8 mouse cellular contexts compared by ENCODE assay signal in the genomic region with DNA sequence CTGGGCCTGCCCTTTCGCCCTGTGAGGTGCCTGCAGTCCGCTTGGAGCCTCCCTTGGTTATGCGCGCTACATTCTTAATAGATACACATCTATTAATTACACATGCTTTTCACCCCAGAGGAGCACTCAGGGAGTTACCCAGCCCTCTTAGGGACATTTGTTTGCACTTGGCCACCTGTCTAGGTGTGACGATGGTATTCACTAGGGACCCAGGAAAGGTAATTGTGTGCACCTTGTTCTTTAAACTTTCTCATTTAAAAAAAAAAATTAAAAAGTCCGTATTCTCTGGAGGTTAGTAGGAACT. TPM values are rescaled to one million over a fixed set of nuclear protein-coding genes. Genes with fewer than 3 reads are reported as not detected.
DNase-seq lines count a peak whose midpoint lies in the region; ATAC-seq and TF ChIP-seq lines count a peak whose summit lies in the region.

No protein-coding gene starts in this region.

- no peaks in the 10 kb centered on the region for H3K9me3 ChIP-seq in lung, embryonic 16.5 days (ENCODE audit: control insufficient read depth, low read length)
- H3K9me3 ChIP-seq in intestine, embryonic 14.5 days (ENCODE audit: control insufficient read depth, low read length) = no peaks in the 10 kb centered on the region

- no peak for DNase-seq in cerebellum, adult 2 months
- no peak for DNase-seq in cerebellum, postnatal 4 days (ENCODE audit: low spot score in 2 of 2)
- DNase-seq in lung, postnatal 10 days = no peak
- DNase-seq in intestine, embryonic 14.5 days (ENCODE audit: low spot score) = peak; percentile 75
- no peak for DNase-seq in adrenal gland, adult 18-20 months (ENCODE audit: low spot score in 2 of 2)
- no peak for DNase-seq in adrenal gland, postnatal 14 days

- peak; percentile 11; the same call in 1 of the 2 replicates for ATAC-seq in lung, embryonic 16.5 days (ENCODE audit: low read depth)
- peak; percentile 44 for ATAC-seq in intestine, embryonic 14.5 days (replicated peaks; ENCODE audit: low FRiP score, low TSS enrichment, low read depth)

- no peak for TF ChIP-seq CTCF in cerebellum, adult 2 months (IDR thresholded peaks at IDR 0.05; ENCODE audit: borderline replicate concordance, insufficient read depth, low read depth, low read length)
- TF ChIP-seq CTCF in olfactory bulb, adult 2 months (IDR thresholded peaks at IDR 0.05; ENCODE audit: insufficient read depth, low read depth, low read length) = no peak

- TF ChIP-seq POLR2A in cerebellum, adult 2 months (IDR thresholded peaks at IDR 0.05; ENCODE audit: borderline replicate concordance, insufficient read depth, low read length) = no peak
- TF ChIP-seq POLR2A in olfactory bulb, adult 2 months (IDR thresholded peaks at IDR 0.05; ENCODE audit: insufficient read depth, low read depth, low read length) = no peak

- WGBS in cerebellum, adult 2 months = 17% methylated on average over 6 of the region's 6 CpGs
- WGBS in lung, embryonic 16.5 days = 3% methylated on average over 6 of the region's 6 CpGs
- 5% methylated on average over 6 of the region's 6 CpGs for WGBS in intestine, embryonic 14.5 days
- 9% methylated on average over 6 of the region's 6 CpGs for WGBS in olfactory bulb, adult 2 months

- peak overlapping the region; percentile 80 for H3K9ac ChIP-seq in lung, embryonic 16.5 days (ENCODE audit: low read length)
- peak overlapping the region; percentile 59; the same call in 1 of the 2 replicates for H3K9ac ChIP-seq in intestine, embryonic 14.5 days (ENCODE audit: low read length)

- peak overlapping the region; percentile 94 for H3K4me3 ChIP-seq in cerebellum, adult 2 months (replicated peaks; ENCODE audit: insufficient read depth, low read depth, low read length)
- peak overlapping the region; percentile 90 for H3K4me3 ChIP-seq in lung, embryonic 16.5 days (ENCODE audit: low read length)
- H3K4me3 ChIP-seq in intestine, embryonic 14.5 days (ENCODE audit: low read depth, low read length) = peak overlapping the region; percentile 74
- peak overlapping the region; percentile 90 for H3K4me3 ChIP-seq in olfactory bulb, adult 2 months (ENCODE audit: insufficient read depth, low read depth, low read length)

- H3K4me1 ChIP-seq in cerebellum, adult 2 months (ENCODE audit: control insufficient read depth, insufficient read depth, low read length) = no peaks in the 10 kb centered on the region; the same call in 1 of the 2 replicates
- peaks cover 3% of the 10 kb centered on the region; the same call in 1 of the 2 replicates for H3K4me1 ChIP-seq in lung, embryonic 16.5 days (replicated peaks; ENCODE audit: control insufficient read depth, insufficient read depth, low read length)
- H3K4me1 ChIP-seq in intestine, embryonic 14.5 days (replicated peaks; ENCODE audit: control insufficient read depth, insufficient read depth, low read length) = 0 out of 2 replicates have a peak, but pooled peaks cover 3% of the 10 kb centered on the region
- 0 out of 2 replicates have a peak, but pooled peaks cover 6% of the 10 kb centered on the region for H3K4me1 ChIP-seq in olfactory bulb, adult 2 months (ENCODE audit: control insufficient read depth, insufficient read depth, low read length)

- H3K27ac ChIP-seq in cerebellum, adult 2 months (ENCODE audit: insufficient read depth, low read length) = no peak overlapping the region
- no peak overlapping the region for H3K27ac ChIP-seq in lung, embryonic 16.5 days (ENCODE audit: low read length)
- no peak overlapping the region for H3K27ac ChIP-seq in intestine, embryonic 14.5 days (ENCODE audit: low read depth)
- 0 out of 2 replicates have a peak overlapping the region, but pooled peaks have one; percentile 8 for H3K27ac ChIP-seq in olfactory bulb, adult 2 months (ENCODE audit: insufficient read depth, low read depth, low read length)

- H3K4me2 ChIP-seq in lung, embryonic 16.5 days (ENCODE audit: low read depth, low read length) = peak overlapping the region; percentile 95
- peak overlapping the region; percentile 79 for H3K4me2 ChIP-seq in intestine, embryonic 14.5 days (ENCODE audit: low read length)

- H3K27me3 ChIP-seq in cerebellum, adult 2 months (ENCODE audit: control insufficient read depth, insufficient read depth, low read length) = no peaks in the 10 kb centered on the region
- peaks cover 13% of the 10 kb centered on the region for H3K27me3 ChIP-seq in lung, embryonic 16.5 days (ENCODE audit: control insufficient read depth, insufficient read depth, low read depth, low read length)
- peaks cover 26% of the 10 kb centered on the region; the same call in 1 of the 2 replicates for H3K27me3 ChIP-seq in intestine, embryonic 14.5 days (replicated peaks; ENCODE audit: control insufficient read depth, insufficient read depth, low read length)

- no peaks in the 10 kb centered on the region for H3K36me3 ChIP-seq in lung, embryonic 16.5 days (ENCODE audit: control insufficient read depth, insufficient read depth, low read length)
- H3K36me3 ChIP-seq in intestine, embryonic 14.5 days (ENCODE audit: control insufficient read depth, insufficient read depth, low read length) = no peaks in the 10 kb centered on the region

RNA-seq across cellular contexts. Expression of gene Jazf1, which starts 0.4 kb away (rescaled TPM):
- polyA plus RNA-seq in cerebellum, adult 2 months (2012; rRNA removed) = 11.4 and 11.8 TPM in 2 replicates
- polyA plus RNA-seq in lung, embryonic 16.5 days (2015; fragmentation: Nextera tagmentation; extraction: Ambion mirVana) = 5.1 and 5.3 TPM in 2 replicates
- polyA plus RNA-seq in intestine, embryonic 14.5 days (2014; fragmentation: Nextera tagmentation; extraction: Ambion mirVana) = 6.9 and 7.6 TPM in 2 replicates
- polyA plus RNA-seq in olfactory bulb, adult 2 months (2012; ENCODE audit: insufficient read depth, insufficient read length, low replicate concordance, missing spikeins) = not detected in 2 replicates
- 1 to 10 TPM; 4.6 to 6.3 TPM for total RNA-seq in adrenal gland, adult 18-20 months (2021)
- 4.3 and 4.8 TPM in 2 replicates for total RNA-seq in adrenal gland, postnatal 14 days (2021)
